Mouse (Mus musculus) hindbrain, embryonic 15.5 days (tissue): ENCODE measurements around the gene Tubb3. TPM values are rescaled to one million over a fixed set of nuclear protein-coding genes. Genes with fewer than 3 reads are reported as not detected.
"Not testable (repeated sequence)": the region's sequence is repeated elsewhere in the genome, so short reads cannot be mapped to it uniquely, and the experiment has no call there.

Experiments
- ATAC-seq: fragments of 200-750 bp; cut with Nextera tagmentation; 2 replicates; pipeline ENCODE4 v1.8.0; 2017; ENCODE audit warnings: low read depth, moderate number of reproducible peaks, moderate TSS enrichment; ENCODE audit not compliant: low FRiP score
- H3K27ac ChIP-seq: fragments of 300-500 bp; sonication (generic); replicated peaks from 2 replicates; pipeline ENCODE4 v1.5.1; 2015; ENCODE audit warnings: mild to moderate bottlenecking, inconsistent platforms
- H3K27me3 ChIP-seq: fragments of 300-500 bp; sonication (generic); 2 replicates; pipeline ENCODE4 v1.6.1; 2015; ENCODE audit warnings: control low read depth, inconsistent platforms
- H3K36me3 ChIP-seq: fragments of 300-500 bp; sonication (generic); 2 replicates; pipeline ENCODE4 v1.6.1; 2015; ENCODE audit warnings: control low read depth, inconsistent platforms
- H3K4me1 ChIP-seq: fragments of 300-500 bp; sonication (generic); replicated peaks from 2 replicates; pipeline ENCODE4 v1.6.1; 2015; ENCODE audit warnings: control low read depth, inconsistent platforms
- H3K4me2 ChIP-seq: fragments of 300-500 bp; sonication (generic); 2 replicates; pipeline ENCODE4 v1.6.1; 2015; ENCODE audit warnings: moderate library complexity, mild to moderate bottlenecking, inconsistent platforms
- H3K4me3 ChIP-seq: fragments of 300-500 bp; sonication (generic); 2 replicates; pipeline ENCODE4 v1.5.1; 2015; ENCODE audit warnings: mild to moderate bottlenecking, inconsistent platforms
- H3K9ac ChIP-seq: fragments of 300-500 bp; sonication (generic); 2 replicates; pipeline ENCODE4 v1.6.1; 2015; ENCODE audit warnings: inconsistent platforms
- H3K9me3 ChIP-seq: fragments of 300-500 bp; sonication (generic); 2 replicates; pipeline ENCODE4 v1.6.1; 2016; ENCODE audit warnings: control low read depth, inconsistent platforms
- WGBS: fragments of 180-500 bp; shearing (Covaris S2); methylation state at CpG from one replicate; pipeline ENCODE4 v1.1.7; 2015; 5-methylcytosine and 5-hydroxymethylcytosine counted together
- polyA plus RNA-seq: library from polyadenylated mRNA; unstranded; fragments of >200 nt; fragmentation: Nextera tagmentation; extraction: Ambion mirVana; gene quantifications from 2 replicates; pipeline ENCODE4 v1.2.1, GENCODE M21; 2015

Tubb3 gene
- polyA plus RNA-seq, 1 experiment from 2014 or later, result 1,788 TPM

DNA sequence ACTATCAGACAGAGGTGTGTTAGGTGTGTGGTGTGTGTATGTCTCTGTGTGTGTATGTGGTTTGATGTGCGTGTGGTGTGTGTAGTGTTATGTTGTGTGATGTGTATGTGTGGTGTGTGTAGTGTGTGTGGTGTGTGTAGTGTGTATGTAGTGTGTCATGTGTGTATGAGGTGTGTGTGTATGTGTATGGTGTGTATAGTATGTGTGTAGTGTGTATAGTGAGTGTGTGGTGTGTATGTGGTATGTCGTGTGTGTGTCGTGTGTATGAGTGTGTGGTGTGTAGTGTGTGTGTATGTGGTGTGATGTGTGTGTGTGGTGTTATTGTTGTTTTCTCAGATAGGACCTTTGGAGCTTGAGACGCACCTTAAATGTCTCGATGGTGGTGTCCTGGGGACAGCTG is 31.1 kb downstream of the Tubb3 start:
- Histone ChIP-seq H3K9me3 (no peaks in the 10 kb centered on the region), H3K36me3 (no peaks in the 10 kb centered on the region), H3K27ac (no peak overlapping the region), H3K27me3 (no peaks in the 10 kb centered on the region), H3K9ac (no peak overlapping the region), H3K4me2 (peak overlapping the region; percentile 68), H3K4me3 (peak overlapping the region; percentile 83), H3K4me1 (peaks cover 18% of the 10 kb centered on the region)
- 85% methylated on average over 5 of the region's 5 CpGs for WGBS
- peak; percentile 31; the same call in 1 of the 2 replicates for ATAC-seq

GRCm38 (mm10) chr8:123442871-123443575 is 31.8 kb downstream of the Tubb3 start:
- peak overlapping the region; percentile 68 for H3K4me2 ChIP-seq
- no peaks in the 10 kb centered on the region for H3K9me3 ChIP-seq
- H3K9ac ChIP-seq, result peak overlapping the region; percentile 84
- under 1% methylated on average over 41 of the region's 41 CpGs for WGBS
- H3K27ac ChIP-seq, result peak overlapping the region; percentile 94
- peaks cover 18% of the 10 kb centered on the region for H3K4me1 ChIP-seq
- no peaks in the 10 kb centered on the region for H3K27me3 ChIP-seq
- peak overlapping the region; percentile 83 for H3K4me3 ChIP-seq
- ATAC-seq, result peak; percentile 95
- H3K36me3 ChIP-seq, result no peaks in the 10 kb centered on the region

DNA sequence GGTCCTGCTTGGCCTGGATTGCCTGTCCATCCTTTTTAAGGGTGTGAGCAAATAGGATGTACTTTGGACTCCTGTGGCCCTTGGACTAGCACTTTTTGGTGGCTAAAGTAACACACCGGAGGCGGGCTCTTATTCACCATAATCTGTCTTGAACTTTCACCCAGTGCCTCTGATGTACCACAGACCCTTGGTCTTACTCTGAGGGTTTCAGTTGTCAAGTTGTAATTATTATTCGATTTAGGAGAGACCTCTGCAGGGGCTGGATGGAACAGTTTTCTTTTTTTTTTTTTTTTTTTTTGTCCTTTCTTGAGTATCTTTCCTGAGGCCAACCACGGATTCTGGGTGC is 32.3 kb downstream of the Tubb3 start:
- no peak for ATAC-seq
- H3K9ac ChIP-seq, result peak overlapping the region; percentile 84
- peak overlapping the region; percentile 94; the same call in 1 of the 2 replicates for H3K27ac ChIP-seq
- peaks cover 5% of the 10 kb centered on the region; the same call in 1 of the 2 replicates for H3K36me3 ChIP-seq
- no peaks in the 10 kb centered on the region for H3K27me3 ChIP-seq
- H3K4me1 ChIP-seq, result peaks cover 18% of the 10 kb centered on the region
- H3K4me2 ChIP-seq, result peak overlapping the region; percentile 68
- H3K9me3 ChIP-seq, result no peaks in the 10 kb centered on the region
- H3K4me3 ChIP-seq, result peak overlapping the region; percentile 83
- 30% methylated on average over 4 of the region's 4 CpGs for WGBS

GRCm38 (mm10) chr8:123444131-123444530 is 32.9 kb downstream of the Tubb3 start:
- Histone ChIP-seq H3K27ac (no peak overlapping the region), H3K36me3 (peaks cover 7% of the 10 kb centered on the region; the same call in 1 of the 2 replicates), H3K27me3 (no peaks in the 10 kb centered on the region), H3K9me3 (no peaks in the 10 kb centered on the region), H3K4me1 (peaks cover 18% of the 10 kb centered on the region), H3K9ac (no peak overlapping the region), H3K4me2 (peak overlapping the region; percentile 68), H3K4me3 (peak overlapping the region; percentile 83)
- ATAC-seq, result no peak
- WGBS, result 90% methylated on average over 6 of the region's 6 CpGs

DNA sequence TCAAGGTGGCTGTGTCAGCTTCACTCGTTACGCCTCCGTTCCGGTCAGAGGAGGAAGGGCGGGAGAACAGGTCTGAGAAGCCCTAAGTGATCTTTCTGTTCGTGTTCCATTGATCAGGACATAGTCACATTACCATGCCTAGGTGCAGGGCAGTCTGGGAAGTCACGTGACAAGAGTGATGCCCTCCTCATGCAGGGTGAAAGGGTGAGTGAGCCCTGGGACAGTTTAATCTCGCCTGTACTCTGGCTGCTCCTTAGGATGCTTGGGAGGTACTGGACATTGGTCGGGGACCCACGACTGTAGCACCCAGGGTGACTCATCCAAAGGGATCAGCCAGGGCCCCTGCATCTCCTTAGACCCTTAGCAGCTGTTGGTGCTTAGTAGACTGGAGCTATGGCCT is 34.8 kb downstream of the Tubb3 start:
- Histone ChIP-seq H3K4me3 (no peak overlapping the region), H3K27me3 (no peaks in the 10 kb centered on the region), H3K27ac (no peak overlapping the region), H3K9me3 (no peaks in the 10 kb centered on the region), H3K9ac (no peak overlapping the region), H3K4me2 (no peak overlapping the region), H3K4me1 (peaks cover 18% of the 10 kb centered on the region), H3K36me3 (peaks cover 13% of the 10 kb centered on the region; the same call in 1 of the 2 replicates)
- ATAC-seq, result no peak
- WGBS, result 89% methylated on average over 10 of the region's 10 CpGs

DNA sequence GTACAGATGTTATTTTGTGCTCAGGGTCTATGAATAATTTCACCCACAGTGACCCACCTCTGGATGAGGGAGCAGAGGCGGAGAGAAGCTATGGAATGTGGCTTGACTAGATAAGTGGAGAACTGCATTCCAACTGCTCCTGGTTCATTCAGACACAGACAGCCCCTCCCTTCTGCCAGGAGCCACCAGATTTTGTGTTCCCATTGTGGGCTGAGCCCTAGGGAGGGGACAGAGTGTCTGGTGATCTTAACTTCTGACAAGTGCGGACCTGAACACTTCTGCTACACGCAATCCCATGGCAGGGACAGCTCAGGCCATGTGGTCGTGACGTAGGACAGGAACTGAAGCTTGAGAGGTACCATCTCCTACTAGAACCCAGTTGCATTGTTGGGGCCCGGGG is 35.6 kb downstream of the Tubb3 start:
- H3K27ac ChIP-seq, result no peak overlapping the region
- H3K9ac ChIP-seq, result no peak overlapping the region
- no peaks in the 10 kb centered on the region for H3K9me3 ChIP-seq
- H3K36me3 ChIP-seq, result peaks cover 19% of the 10 kb centered on the region; the same call in 1 of the 2 replicates
- no peak for ATAC-seq
- peaks cover 18% of the 10 kb centered on the region for H3K4me1 ChIP-seq
- H3K27me3 ChIP-seq, result no peaks in the 10 kb centered on the region
- no peak overlapping the region for H3K4me2 ChIP-seq
- WGBS, result 93% methylated on average over 6 of the region's 6 CpGs
- no peak overlapping the region for H3K4me3 ChIP-seq

GRCm38 (mm10) chr8:123450783-123451182 is 39.6 kb downstream of the Tubb3 start:
- WGBS, result 92% methylated on average over 5 of the region's 5 CpGs
- ATAC-seq, result no peak
- H3K4me2 ChIP-seq, result no peak overlapping the region
- no peak overlapping the region for H3K27ac ChIP-seq
- no peaks in the 10 kb centered on the region for H3K9me3 ChIP-seq
- H3K27me3 ChIP-seq, result no peaks in the 10 kb centered on the region
- no peaks in the 10 kb centered on the region for H3K4me1 ChIP-seq
- no peak overlapping the region for H3K9ac ChIP-seq
- H3K4me3 ChIP-seq, result no peak overlapping the region
- peaks cover 50% of the 10 kb centered on the region for H3K36me3 ChIP-seq

DNA sequence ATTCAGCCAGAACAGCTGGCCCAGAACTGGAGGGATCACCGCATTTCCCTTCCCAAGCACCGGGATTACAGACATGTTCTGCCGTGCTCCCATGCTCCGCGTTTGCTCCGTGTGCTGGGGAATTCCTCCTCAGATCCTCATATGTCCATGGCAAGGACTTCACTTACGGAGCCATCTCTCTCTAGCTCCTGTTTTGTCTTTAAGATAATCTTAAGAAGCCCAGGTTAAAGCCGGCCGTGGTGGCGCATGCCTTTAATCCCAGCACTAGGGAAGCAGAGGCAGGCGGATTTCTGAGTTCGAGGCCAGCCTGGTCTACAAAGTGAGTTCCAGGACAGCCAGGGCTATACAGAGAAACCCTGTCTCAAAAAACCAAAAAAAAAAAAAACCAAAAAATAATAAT is 40.5 kb downstream of the Tubb3 start:
- H3K4me3 ChIP-seq, H3K27me3 ChIP-seq, H3K4me2 ChIP-seq, H3K27ac ChIP-seq, H3K4me1 ChIP-seq, H3K9ac ChIP-seq, ATAC-seq, H3K9me3 ChIP-seq: not testable (repeated sequence)
- H3K36me3 ChIP-seq, result peaks cover 60% of the 10 kb centered on the region
- 97% methylated on average over 12 of the region's 12 CpGs for WGBS

DNA sequence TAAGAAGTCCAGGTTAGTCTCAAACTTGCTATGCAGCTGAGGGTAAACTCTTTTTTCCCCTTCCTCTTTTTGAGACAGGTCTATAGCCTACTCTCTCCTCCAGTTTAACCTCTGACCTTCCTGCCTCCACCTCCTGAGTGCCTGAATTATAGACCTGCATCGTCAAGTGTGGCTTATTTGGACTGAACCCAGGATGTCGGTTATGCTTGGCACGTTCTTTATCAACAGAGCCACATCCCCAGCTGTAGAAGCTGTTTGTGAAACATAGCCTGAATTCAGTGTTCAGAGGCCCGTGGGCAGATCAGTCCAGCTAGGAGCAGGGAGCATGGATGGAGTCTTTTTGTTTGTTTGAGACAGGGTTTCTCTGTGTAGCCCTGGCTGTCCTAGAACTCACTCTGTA is 40.9 kb downstream of the Tubb3 start:
- ATAC-seq, result no peak

GRCm38 (mm10) chr8:123453291-123453690 is 42.1 kb downstream of the Tubb3 start:
- H3K4me2 ChIP-seq, result no peak overlapping the region
- H3K36me3 ChIP-seq, result peaks cover 73% of the 10 kb centered on the region
- H3K27me3 ChIP-seq, result no peaks in the 10 kb centered on the region
- no peak overlapping the region for H3K27ac ChIP-seq
- no peaks in the 10 kb centered on the region for H3K9me3 ChIP-seq
- no peak for ATAC-seq
- H3K4me1 ChIP-seq, result no peaks in the 10 kb centered on the region
- H3K9ac ChIP-seq, result no peak overlapping the region
- H3K4me3 ChIP-seq, result no peak overlapping the region
- WGBS, result 76% methylated on average over 7 of the region's 7 CpGs

More for the DNA sequence above, 40.9 kb downstream of the Tubb3 start:
- no peaks in the 10 kb centered on the region for H3K4me1 ChIP-seq
- no peak overlapping the region for H3K4me2 ChIP-seq
- 85% methylated on average over 4 of the region's 4 CpGs for WGBS
- no peak overlapping the region for H3K4me3 ChIP-seq
- no peaks in the 10 kb centered on the region for H3K27me3 ChIP-seq
- no peaks in the 10 kb centered on the region for H3K9me3 ChIP-seq
- peaks cover 64% of the 10 kb centered on the region for H3K36me3 ChIP-seq
- H3K27ac ChIP-seq, result no peak overlapping the region
- H3K9ac ChIP-seq, result no peak overlapping the region

GRCm38 (mm10) chr8:123453951-123454350 is 42.7 kb downstream of the Tubb3 start:
- Histone ChIP-seq H3K9me3 (no peaks in the 10 kb centered on the region), H3K4me1 (no peaks in the 10 kb centered on the region), H3K27ac (no peak overlapping the region), H3K27me3 (no peaks in the 10 kb centered on the region), H3K4me2 (no peak overlapping the region), H3K4me3 (no peak overlapping the region), H3K9ac (no peak overlapping the region), H3K36me3 (peaks cover 75% of the 10 kb centered on the region)
- no peak for ATAC-seq
- 88% methylated on average over 5 of the region's 5 CpGs for WGBS

DNA sequence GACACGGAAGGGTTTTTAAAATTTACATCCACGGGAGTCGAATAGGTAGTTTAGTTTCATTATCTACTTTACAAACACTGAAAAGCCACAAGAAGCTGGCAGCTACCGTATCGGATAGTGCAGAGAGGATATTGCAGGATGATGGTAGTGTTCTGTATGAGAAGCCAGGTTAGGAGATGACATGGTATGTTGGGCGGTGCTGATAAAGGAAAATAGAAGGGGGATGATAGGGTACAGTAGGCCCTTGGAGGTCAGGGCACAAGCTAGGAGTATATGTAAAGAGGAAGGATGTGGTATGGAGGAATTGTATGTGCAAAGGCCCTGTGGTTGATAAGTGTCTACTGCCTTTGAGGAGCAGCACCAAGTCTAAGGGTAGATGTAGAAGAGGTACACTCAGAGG is 43.3 kb downstream of the Tubb3 start:
- Histone ChIP-seq H3K27ac (no peak overlapping the region), H3K36me3 (peaks cover 81% of the 10 kb centered on the region), H3K4me1 (no peaks in the 10 kb centered on the region), H3K4me3 (no peak overlapping the region), H3K4me2 (no peak overlapping the region), H3K9ac (no peak overlapping the region), H3K27me3 (no peaks in the 10 kb centered on the region), H3K9me3 (no peaks in the 10 kb centered on the region)
- no peak for ATAC-seq
- WGBS, result 97% methylated on average over 6 of the region's 6 CpGs

DNA sequence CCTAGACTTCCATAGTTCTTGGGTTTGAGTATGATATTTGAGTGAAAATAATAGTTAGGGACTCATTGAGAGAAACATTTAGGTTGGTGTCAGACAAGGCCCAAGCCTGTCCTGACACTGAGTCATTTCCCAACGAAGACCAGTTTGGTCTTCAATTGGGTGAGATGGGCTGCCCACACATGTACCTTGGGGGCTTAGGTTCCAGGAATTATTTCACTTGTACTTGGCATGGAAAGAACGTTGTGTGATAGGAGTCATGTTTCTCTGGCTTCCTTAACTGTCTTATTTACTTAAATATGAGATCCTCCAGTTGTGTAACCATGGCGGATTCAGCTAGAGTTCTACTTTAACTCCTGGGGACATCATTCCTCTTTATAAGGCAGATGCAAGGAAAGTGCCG is 52.4 kb downstream of the Tubb3 start:
- Histone ChIP-seq H3K4me3 (no peak overlapping the region), H3K36me3 (peaks cover 45% of the 10 kb centered on the region), H3K4me1 (no peaks in the 10 kb centered on the region), H3K27me3 (no peaks in the 10 kb centered on the region), H3K9ac (no peak overlapping the region), H3K4me2 (no peak overlapping the region), H3K27ac (no peak overlapping the region), H3K9me3 (no peaks in the 10 kb centered on the region)
- WGBS, result 93% methylated on average over 4 of the region's 4 CpGs
- no peak for ATAC-seq
